Mouse (Mus musculus) intestine, embryonic 15.5 days (tissue): ENCODE results near the gene Gm20806. TPM values are rescaled to one million over a fixed set of nuclear protein-coding genes. Genes with fewer than 3 reads are reported as not detected.
"Not testable (repeated sequence)": the region's sequence is repeated elsewhere in the genome, so short reads cannot be mapped to it uniquely, and the experiment has no call there.

Source experiments
- ATAC-seq: fragments of 200-750 bp; cut with Nextera tagmentation; 2 replicates; pipeline ENCODE4 v1.8.0; 2017; ENCODE audit warnings: moderate TSS enrichment, moderate library complexity
- H3K27ac ChIP-seq: fragments of 300-500 bp; sonication (generic); 2 replicates; pipeline ENCODE4 v1.5.1; 2015; ENCODE audit warnings: mild to moderate bottlenecking, inconsistent platforms
- H3K27me3 ChIP-seq: fragments of 300-500 bp; sonication (generic); replicated peaks from 2 replicates; pipeline ENCODE4 v1.6.1; 2015; ENCODE audit warnings: inconsistent platforms
- H3K36me3 ChIP-seq: fragments of 300-500 bp; sonication (generic); 2 replicates; pipeline ENCODE4 v1.6.1; 2015; ENCODE audit warnings: inconsistent platforms
- H3K4me1 ChIP-seq: fragments of 300-500 bp; sonication (generic); replicated peaks from 2 replicates; pipeline ENCODE4 v1.6.1; 2015; ENCODE audit warnings: inconsistent platforms
- H3K4me2 ChIP-seq: fragments of 300-500 bp; sonication (generic); replicated peaks from 2 replicates; pipeline ENCODE4 v1.6.1; 2015; ENCODE audit warnings: mild to moderate bottlenecking, inconsistent platforms
- H3K4me3 ChIP-seq: fragments of 300-500 bp; sonication (generic); replicated peaks from 2 replicates; pipeline ENCODE4 v1.5.1; 2015; ENCODE audit warnings: inconsistent platforms
- H3K9ac ChIP-seq: fragments of 300-500 bp; sonication (generic); 2 replicates; pipeline ENCODE4 v1.6.1; 2015; ENCODE audit warnings: inconsistent platforms
- H3K9me3 ChIP-seq: fragments of 300-500 bp; sonication (generic); 2 replicates; pipeline ENCODE4 v1.6.1; 2016; ENCODE audit warnings: inconsistent platforms
- WGBS: fragments of 180-500 bp; shearing (Covaris S2); methylation state at CpG from one replicate; pipeline ENCODE4 v1.1.7; 2015; 5-methylcytosine and 5-hydroxymethylcytosine counted together
- polyA plus RNA-seq: library from polyadenylated mRNA; unstranded; fragments of >200 nt; fragmentation: Nextera tagmentation; extraction: Ambion mirVana; gene quantifications from 2 replicates; pipeline ENCODE4 v1.2.1, GENCODE M21; 2015

Gene Gm20806
- not detected in 2 replicates for polyA plus RNA-seq

- not testable (repeated sequence) for H3K9ac ChIP-seq
- no CpG with 5 or more reads among the region's 4 CpGs for WGBS
These were observed at the start of gene Gm20806 for GRCm38 (mm10) chrY:78837956-78838355. TSS of gene Gm20806 (minus strand) at chrY:78838056.

More at GRCm38 (mm10) chrY:78837956-78838355, at the start of gene Gm20806:
- not testable (repeated sequence) for H3K4me1 ChIP-seq, H3K9me3 ChIP-seq, H3K27ac ChIP-seq, H3K4me2 ChIP-seq, H3K36me3 ChIP-seq, H3K4me3 ChIP-seq, ATAC-seq, H3K27me3 ChIP-seq
